8 mouse cellular contexts compared by ENCODE assay signal in the genomic region with DNA sequence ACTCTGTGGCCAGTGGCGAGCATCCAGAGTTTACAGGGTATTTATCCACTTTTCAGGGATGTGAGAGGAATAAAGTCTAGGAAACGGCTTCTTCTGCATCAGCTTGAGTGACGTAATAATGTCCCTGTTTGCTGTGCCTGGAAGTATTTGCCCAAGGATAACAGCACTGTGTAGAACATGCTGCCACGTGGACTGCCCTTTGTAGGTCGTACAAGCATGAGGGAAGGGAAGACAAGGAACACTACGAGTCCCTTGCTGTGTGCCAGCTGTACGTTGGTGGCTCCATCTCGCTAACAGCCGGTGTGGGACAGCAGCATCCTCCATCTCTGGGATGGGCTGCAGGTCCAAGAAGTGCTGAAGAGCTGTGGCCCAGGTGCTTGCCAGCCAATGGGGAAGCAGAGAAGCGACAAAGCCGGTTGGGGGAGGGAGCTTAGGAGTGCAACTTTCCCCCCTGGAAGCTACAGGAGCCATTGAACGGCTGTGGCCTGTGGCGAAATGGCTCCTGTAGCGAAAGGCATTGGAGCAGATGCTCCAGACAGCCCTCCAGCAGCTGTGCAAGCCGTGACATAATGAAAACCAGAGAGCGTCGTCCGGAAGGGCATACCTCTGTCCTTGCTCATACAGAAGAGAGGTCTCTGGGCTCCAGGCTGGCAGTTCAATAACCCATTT.
DNase-seq lines count a peak whose midpoint lies in the region; ATAC-seq and TF ChIP-seq lines count a peak whose summit lies in the region.

No protein-coding gene starts in this region.

- ATAC-seq in liver, embryonic 12.5 days = no peak

- 41% methylated on average over 18 of the region's 18 CpGs for WGBS in forebrain, embryonic 10.5 days
- 55% methylated on average over 18 of the region's 18 CpGs for WGBS in liver, embryonic 12.5 days (ENCODE audit: insufficient replicate concordance)
- 78% methylated on average over 18 of the region's 18 CpGs for WGBS in small intestine, adult 2 months

- DNase-seq in testis, postnatal 10 days (ENCODE audit: low spot score) = no peak
- DNase-seq in forebrain, embryonic 10.5 days (ENCODE audit: extremely low spot score, low spot score) = peak; percentile 23
- DNase-seq in urinary bladder, postnatal 10 days (ENCODE audit: low spot score) = no peak
- DNase-seq in ovary, postnatal 10 days (ENCODE audit: low spot score) = no peak
- DNase-seq in adrenal gland, adult 8-10 months = no peak

- H3K4me1 ChIP-seq in testis, adult 2 months (ENCODE audit: control insufficient read depth, insufficient read depth, low read length) = no peaks in the 10 kb centered on the region; the same call in 1 of the 2 replicates
- peaks cover 30% of the 10 kb centered on the region for H3K4me1 ChIP-seq in forebrain, embryonic 10.5 days
- peaks cover 8% of the 10 kb centered on the region for H3K4me1 ChIP-seq in liver, embryonic 12.5 days
- H3K4me1 ChIP-seq in small intestine, adult 2 months (ENCODE audit: control insufficient read depth, insufficient read depth, insufficient read length, low read length) = peaks cover 40% of the 10 kb centered on the region

- no peak overlapping the region for H3K9ac ChIP-seq in liver, embryonic 12.5 days

- peak overlapping the region; percentile 23; the same call in 1 of the 2 replicates for H3K4me3 ChIP-seq in testis, adult 2 months (ENCODE audit: control insufficient read depth, low read depth, low read length)
- H3K4me3 ChIP-seq in forebrain, embryonic 10.5 days = peak overlapping the region; percentile 41
- H3K4me3 ChIP-seq in liver, embryonic 12.5 days = no peak overlapping the region
- H3K4me3 ChIP-seq in small intestine, adult 2 months (ENCODE audit: low read depth, low read length) = no peak overlapping the region

- H3K27ac ChIP-seq in testis, adult 2 months (ENCODE audit: control insufficient read depth, insufficient read depth, low read depth, low read length) = no peak overlapping the region
- peak overlapping the region; percentile 58; the same call in 1 of the 2 replicates for H3K27ac ChIP-seq in forebrain, embryonic 10.5 days
- no peak overlapping the region for H3K27ac ChIP-seq in liver, embryonic 12.5 days
- H3K27ac ChIP-seq in small intestine, adult 2 months (ENCODE audit: insufficient read depth, low read depth, low read length) = peak overlapping the region; percentile 84

- 0 out of 2 replicates have a peak, but pooled peaks have one; percentile 19 for TF ChIP-seq POLR2A in testis, adult 2 months (IDR thresholded peaks at IDR 0.05; ENCODE audit: control insufficient read depth, low read depth, low read length)
- no peak for TF ChIP-seq POLR2A in small intestine, adult 2 months (IDR thresholded peaks at IDR 0.05; ENCODE audit: low read depth, low read length)

- TF ChIP-seq CTCF in testis, adult 2 months (IDR thresholded peaks at IDR 0.05; ENCODE audit: control insufficient read depth, insufficient read depth, insufficient replicate concordance, low read depth, low read length) = no peak
- no peak for TF ChIP-seq CTCF in small intestine, adult 2 months (IDR thresholded peaks at IDR 0.05; ENCODE audit: extremely low read depth, insufficient read length, insufficient replicate concordance, low read depth, low read length)

- peak overlapping the region; percentile 47 for H3K4me2 ChIP-seq in liver, embryonic 12.5 days

- H3K27me3 ChIP-seq in testis, adult 2 months (ENCODE audit: control insufficient read depth, insufficient read depth, low read length) = no peaks in the 10 kb centered on the region
- H3K27me3 ChIP-seq in forebrain, embryonic 10.5 days (ENCODE audit: poor library complexity, severe bottlenecking) = peaks cover 34% of the 10 kb centered on the region
- peaks cover 16% of the 10 kb centered on the region for H3K27me3 ChIP-seq in liver, embryonic 12.5 days (replicated peaks)
- H3K27me3 ChIP-seq in small intestine, adult 2 months (ENCODE audit: control insufficient read depth, insufficient read depth, low read length) = no peaks in the 10 kb centered on the region

- no peaks in the 10 kb centered on the region for H3K9me3 ChIP-seq in forebrain, embryonic 10.5 days
- H3K9me3 ChIP-seq in liver, embryonic 12.5 days (replicated peaks) = no peaks in the 10 kb centered on the region

- no peaks in the 10 kb centered on the region for H3K36me3 ChIP-seq in testis, adult 2 months (ENCODE audit: control insufficient read depth, insufficient read depth, low read length)
- H3K36me3 ChIP-seq in forebrain, embryonic 10.5 days (replicated peaks) = no peaks in the 10 kb centered on the region
- no peaks in the 10 kb centered on the region for H3K36me3 ChIP-seq in liver, embryonic 12.5 days
- H3K36me3 ChIP-seq in small intestine, adult 2 months (ENCODE audit: control insufficient read depth, insufficient read depth, low read length) = no peaks in the 10 kb centered on the region

Comparison
In these comparisons a context has a peak if more than half of its experiments do, and no peak if none do; other contexts are left out.
1. H3K27ac ChIP-seq: peak in forebrain, embryonic 10.5 days (single experiment) and small intestine, adult 2 months (single experiment); none in testis, adult 2 months (single experiment) and liver, embryonic 12.5 days (single experiment).
2. H3K4me3 ChIP-seq: peak in testis, adult 2 months (single experiment) and forebrain, embryonic 10.5 days (single experiment); none in liver, embryonic 12.5 days (single experiment) and small intestine, adult 2 months (single experiment).